Mouse (Mus musculus) thymus, postnatal 0 days (tissue): ENCODE results near the gene Nptxr. TPM values are rescaled to one million over a fixed set of nuclear protein-coding genes. Genes with fewer than 3 reads are reported as not detected.

Source experiments
- DNase-seq: peaks from one replicate; pipeline ENCODE4 v3.0.0-alpha.2; 2015; ENCODE audit warnings: low spot score
- polyA plus RNA-seq: library from polyadenylated mRNA; unstranded; fragments of >200 nt; fragmentation: Nextera tagmentation; extraction: Ambion mirVana; gene quantifications from 2 replicates; pipeline ENCODE4 v1.2.1, GENCODE M21; 2015

Gene Nptxr
- polyA plus RNA-seq, 1 experiment from 2014 or later, result 2.3 TPM

DNA sequence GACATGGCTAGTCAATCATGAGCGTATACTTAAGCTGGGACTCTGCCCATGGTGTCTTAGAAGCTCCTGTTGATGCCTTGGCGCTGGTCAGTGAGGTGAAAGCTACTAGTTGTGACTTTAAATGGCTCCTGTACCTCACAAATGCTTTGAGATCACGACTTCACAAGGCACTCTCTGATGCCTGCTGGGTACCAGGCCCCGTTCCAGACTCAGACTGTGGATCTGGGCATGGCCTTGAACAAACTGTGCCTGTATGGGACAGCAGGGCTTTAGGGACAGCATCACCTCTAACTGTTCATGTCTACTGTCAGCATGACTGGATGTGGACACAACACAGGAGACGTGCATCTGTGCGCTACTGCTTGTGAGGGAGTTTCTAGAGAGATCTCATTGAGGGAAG is 13.7 kb downstream of the Nptxr start:
- DNase-seq, result no peak

DNA sequence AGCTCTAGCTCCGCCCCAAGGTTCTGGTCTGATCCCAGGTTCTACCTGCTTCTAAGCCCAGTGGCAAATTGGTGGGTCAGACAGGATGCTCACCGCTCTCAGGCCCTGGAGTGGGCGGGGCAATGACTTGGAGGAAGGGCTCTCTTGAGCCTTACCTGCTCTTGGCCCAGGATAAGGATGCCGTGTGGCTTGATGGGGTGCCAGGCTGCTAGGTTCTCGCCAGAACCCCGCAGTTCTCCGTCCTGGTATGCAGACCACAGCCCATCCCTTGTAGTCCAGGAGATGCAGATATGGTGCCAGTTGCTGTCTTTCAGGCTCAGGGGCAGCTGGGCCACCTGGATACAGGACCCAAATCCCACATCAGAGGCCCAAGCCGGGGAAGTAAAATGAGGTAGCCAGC is 14.5 kb downstream of the Nptxr start:
- DNase-seq, result no peak

DNA sequence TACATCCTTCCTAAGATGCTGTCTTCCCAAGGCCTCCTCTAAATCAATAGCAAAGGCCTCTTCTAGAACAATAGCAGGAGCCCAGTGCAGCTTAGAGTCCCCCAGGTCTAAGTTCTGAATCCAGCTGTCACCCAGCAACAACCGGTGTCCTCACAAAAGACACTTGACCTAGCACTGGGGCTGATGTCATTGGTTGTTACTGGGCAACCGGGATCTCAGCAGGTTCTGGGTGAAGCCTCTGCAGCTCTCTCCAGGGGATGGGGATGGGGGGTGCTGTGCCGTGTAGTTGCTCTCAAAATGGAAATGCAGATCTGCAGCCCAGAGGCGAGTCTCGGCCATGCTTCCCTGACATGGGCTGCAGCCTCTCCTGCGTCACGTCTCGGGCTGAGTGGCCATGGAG is 16.8 kb downstream of the Nptxr start:
- no peak for DNase-seq

DNA sequence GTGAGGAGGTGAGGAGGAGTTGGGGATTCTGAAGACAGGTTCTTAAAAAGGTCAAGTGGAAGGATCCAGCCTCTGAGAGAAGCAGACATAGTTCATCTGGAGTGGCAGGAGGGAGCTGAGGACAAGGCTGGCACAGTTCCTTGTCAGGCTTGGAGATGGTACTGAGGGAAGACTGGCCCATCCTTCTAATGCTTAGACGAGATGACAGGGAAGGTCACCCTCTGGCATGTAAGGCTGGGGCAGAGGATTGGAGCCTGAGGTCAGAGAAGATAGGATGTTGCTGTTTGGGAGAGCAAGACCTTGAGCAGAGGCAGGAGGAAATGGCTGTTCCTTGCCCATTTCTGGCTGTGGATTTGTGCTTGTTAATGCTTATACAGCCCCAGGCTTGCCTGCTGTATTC is 19.5 kb downstream of the Nptxr start:
- no peak for DNase-seq

DNA sequence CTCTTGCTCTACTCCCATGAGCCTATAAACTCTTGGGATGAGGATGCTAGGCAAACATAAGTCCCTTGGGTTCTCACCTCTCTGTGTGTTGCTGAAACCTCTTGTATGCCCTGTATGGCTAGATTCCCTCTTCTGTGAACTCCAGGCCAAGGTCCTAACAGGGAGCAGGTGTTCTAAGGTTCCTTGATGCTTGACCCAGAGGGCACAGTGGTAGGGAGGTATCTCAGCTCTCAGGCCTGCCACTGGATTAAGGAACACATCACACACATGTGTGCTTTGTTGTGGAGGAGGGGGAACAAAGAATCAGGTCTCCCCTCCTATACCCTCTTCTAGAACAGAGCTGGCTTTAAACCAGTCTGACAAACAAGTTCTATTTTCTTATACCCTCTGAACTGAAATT is 26.8 kb downstream of the Nptxr start, which contains the start of gene Dnal4:
Gene Dnal4, minus strand, starts transcription at position 101 of the 400 bp plus-strand sequence.
- DNase-seq, result no peak

DNA sequence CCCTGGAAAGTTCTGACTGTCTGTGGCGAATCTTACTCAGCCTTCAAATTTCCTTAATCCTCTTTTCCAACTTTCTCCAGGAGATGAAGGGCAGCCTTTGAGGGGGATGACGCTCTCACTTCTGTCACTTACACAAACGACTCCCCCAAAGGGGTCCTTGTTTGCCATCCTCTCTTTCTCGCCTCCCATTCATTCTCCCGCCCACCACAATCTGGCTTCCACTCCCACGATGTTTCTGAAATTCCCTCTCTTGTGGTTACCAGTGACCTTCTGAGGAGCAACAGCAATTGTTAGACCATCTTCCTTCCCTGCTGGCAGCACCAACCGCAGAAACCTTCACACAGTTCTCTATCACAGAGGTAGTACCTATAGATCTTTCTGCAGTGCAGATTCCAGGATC is 28.9 kb downstream of the Nptxr start:
- DNase-seq, result no peak

DNA sequence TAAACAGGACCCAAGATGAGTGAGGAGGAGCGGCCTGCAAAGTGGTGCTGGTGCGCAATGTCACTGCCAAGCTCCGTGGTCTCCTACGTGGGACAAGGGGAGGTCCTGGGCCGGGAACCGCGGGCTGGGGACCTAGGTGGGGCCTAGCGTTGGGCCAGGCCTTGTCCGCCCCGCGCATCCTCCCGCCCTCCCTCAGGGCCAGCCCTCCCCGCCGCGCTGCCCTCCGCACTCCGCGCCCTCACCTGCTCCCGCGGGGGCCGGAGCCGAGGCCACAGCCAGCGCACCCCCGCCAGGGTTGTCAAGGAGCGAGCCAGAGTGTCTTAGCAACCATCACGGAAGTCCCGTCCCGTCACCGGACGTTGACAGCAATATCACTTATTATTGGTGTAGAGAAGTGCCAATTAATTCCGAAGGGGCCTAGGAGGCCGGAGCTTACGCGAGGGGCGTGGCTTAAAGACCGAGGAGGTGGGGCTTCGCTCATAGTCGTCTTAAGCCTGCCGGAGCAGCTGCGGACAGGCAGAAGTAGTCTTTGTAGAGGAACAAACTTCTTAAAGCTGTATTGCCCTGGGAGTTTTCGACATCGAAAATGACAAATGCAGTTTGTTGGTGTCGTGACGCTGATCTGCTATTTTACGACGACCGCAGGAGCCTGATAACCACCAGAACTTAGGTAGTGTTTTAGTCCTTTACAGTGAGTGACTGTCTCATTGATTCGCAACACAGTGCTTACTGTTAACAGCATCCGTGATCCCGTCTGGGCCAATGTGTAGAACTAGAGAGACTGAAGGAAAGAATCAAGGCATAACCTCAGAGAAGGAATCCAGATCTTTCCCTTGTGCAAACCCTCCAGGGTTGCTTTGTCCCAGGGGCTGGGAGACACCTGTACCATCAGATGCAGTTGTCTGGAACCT is 30.2 kb downstream of the Nptxr start:
- peak; percentile 97 for DNase-seq

DNA sequence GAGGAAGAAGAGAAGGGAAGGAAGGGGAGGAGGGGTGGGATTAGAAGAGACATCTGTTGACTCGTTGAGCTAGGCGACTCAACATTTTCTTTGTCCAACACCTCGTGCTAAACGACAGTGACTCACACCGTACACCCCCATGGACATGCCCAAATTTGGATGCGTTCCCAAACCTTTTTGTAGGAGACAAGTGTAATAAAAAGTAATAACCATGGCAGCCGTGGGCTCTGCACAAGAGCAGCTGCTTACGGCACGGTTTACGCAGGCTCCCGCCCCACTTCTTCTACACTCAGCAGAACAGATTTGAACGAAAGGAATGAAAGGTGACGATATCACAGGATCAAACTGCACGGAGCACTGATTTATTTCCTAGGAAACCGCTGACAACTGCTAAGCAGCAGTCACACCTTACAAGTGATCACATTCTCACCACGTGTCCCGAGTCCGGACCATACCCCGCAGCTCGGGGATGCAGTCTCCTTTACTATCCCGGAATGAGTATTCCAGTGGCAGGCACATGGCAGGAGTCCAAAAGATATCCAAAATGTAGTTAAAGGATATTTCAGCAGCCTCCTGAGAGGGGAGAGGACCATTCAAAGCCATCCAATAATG is 33.8 kb downstream of the Nptxr start:
- DNase-seq, result no peak

DNA sequence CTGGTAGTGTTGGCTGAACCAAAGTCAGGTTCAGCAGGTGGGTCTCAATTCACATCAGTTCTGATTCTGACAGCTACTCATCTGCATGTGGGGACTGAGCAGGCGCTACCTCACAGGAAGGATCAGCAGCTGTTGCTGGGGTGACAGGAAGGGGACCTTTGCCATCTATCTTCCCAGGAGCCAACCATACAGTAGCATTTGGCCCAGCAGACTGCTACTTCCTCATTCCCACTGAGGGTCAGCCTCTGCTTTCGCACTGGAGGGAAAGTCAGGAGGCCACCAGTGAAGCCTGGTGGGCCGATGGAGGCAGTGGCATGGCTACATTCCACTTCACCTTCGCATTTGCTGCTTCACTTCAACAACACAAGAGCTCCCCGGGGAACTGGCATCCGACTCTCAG is 36.3 kb downstream of the Nptxr start:
- no peak for DNase-seq

DNA sequence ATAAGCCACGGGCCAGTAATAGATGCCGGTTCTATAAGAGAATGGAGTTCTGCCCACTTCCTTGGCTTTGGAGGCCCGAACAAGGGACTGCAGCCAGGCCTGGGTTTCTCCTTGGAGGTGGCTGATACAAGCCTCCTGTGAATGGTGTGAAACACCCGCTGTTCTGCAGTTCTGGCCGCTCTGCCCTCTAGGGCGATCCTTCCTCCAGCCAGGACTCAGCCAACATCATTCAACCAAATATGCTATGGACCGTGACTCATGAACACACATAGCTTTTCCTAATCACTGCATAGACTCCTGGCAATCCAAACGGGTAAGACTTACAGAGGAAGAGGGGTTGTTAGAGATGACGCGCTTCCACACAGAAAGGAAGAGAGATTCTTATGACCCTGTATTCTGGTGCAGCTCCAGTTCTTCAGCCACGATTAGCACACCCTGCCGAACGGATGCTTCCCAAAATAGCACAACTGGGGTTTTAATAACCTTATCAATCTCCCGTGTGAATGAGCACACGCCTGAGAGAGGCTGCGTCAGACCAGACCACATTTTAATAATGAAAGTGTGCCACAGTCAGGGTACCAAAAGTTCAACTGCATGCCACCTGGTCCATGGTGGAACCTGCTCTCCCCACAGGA is 37.1 kb downstream of the Nptxr start:
- no peak for DNase-seq

DNA sequence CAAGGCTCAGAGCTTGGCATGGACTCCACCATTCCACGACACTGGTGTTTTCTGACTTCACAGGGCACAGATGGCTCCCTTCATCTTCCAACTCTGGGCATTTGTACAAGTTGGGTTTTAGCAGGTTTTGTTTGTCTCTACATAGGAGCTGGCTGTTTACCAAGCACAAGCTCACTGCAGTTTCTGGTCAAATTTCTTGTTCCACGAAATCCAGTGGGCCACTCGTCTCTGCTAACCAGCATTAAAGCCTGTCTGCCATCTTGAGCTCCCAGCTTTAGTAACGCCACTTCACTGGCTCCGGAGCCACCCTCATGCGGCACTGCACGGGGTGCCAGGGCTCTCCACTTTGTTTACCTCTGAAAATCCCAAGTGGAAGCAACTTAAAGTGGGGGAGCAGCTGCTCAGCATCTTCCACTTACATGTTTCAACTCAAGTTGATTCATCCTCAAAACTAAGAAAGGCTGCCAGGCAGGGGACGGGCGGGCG is 37.9 kb downstream of the Nptxr start:
- DNase-seq, result no peak

DNA sequence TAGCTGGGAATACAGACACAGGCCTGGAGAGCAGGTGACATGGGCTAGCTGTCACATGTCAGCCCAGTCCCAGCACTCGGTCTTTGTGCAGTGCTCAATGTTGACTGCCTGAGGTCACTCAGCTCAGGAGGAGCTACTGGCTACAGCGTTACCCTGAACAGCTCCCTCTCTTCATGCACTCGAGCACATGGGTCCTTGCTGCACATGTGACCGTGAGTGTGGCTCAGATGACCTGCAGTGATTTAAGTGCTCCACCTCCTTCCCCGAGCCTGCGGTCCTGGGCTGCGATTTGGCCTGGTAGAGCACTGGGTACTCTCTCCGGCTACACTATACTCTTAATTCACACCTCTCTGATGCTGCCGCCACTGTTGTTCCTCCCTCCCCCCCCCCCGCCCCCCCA is 38.4 kb downstream of the Nptxr start:
- no peak for DNase-seq

DNA sequence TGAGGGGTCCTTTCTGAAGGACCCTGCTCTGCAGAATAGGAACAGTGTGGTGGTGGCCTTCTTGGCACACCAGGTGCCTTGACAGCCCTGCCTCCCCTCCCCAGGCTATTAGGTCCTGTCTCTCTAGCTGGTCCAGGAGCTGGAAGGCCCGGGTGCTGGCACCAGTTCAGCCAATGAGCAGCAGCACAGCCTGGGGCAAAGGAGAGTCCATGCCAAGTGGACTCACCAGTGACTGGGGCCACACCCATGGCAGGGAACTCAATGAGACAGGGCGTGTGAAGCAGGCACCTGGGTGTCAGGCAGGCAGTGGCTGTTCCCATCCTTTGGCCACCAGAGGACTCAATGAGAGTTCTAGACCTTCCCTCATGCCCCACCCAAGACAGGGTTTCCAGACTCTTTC is 39.2 kb downstream of the Nptxr start:
- DNase-seq, result no peak

DNA sequence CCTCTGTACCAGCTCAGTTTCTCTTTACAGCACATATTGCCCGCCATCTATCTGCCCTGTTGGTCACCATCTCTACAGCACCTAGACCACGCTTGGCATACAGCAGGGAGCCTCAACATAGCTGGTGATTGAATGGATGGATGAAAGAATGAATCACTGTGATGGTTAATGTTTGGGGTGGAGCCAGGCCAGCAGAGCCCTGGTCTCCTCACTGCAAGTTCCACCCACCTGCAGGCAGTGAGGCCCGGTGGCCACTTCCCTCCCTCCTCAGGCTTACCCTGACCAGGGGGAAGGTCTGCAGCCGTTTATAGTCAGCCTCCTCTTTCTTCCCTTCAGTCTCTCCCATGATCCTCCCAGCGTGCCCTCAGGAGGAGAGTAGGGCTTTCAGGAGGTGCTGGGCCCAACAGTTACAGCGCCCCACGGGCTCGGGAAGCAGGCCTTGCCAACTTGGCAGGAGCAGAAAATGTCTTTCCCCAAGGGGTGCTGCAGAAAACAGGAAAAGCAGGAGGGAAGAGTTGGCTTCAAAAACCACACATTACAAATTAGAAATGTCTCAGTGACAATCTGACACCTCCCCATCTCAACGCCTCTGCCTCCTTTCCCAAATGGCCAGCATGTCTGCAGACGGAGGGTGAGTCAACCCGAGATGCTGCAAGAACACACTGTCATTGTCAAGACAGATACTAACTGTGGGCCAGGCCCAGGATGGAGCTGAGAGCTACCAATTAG is 39.9 kb downstream of the Nptxr start:
- no peak for DNase-seq

DNA sequence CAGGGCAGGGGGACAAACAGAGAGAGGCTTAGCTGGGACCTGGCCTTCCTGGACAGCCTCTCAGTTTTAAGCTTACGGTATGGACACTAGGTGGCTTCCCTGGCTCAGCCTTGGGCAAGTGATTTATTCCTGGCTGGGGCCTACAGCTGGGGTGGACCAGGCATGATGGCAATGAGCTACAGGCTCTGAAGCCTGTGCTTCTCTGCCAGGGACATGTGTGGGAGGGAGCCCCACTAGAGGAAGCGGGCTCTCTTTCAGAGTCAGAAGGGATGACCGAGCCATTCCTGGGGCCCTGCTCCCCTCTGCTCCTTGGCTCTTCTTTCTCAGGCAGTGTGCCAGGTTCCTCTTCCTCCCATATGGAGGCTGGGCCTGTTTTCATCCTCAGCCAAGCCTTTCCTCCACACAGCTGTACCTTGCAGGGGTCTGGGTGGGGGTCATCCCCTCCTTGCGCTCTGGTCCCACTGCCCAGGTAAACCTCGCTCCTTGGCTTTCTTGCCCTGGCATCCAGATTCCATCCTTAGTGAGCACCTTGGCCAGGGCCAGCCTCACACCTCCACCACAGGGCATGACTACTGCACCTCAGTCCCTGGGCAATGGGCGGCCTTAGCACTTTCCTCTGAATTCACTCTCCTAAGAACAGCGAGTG is 40.8 kb downstream of the Nptxr start:
- DNase-seq, result no peak

DNA sequence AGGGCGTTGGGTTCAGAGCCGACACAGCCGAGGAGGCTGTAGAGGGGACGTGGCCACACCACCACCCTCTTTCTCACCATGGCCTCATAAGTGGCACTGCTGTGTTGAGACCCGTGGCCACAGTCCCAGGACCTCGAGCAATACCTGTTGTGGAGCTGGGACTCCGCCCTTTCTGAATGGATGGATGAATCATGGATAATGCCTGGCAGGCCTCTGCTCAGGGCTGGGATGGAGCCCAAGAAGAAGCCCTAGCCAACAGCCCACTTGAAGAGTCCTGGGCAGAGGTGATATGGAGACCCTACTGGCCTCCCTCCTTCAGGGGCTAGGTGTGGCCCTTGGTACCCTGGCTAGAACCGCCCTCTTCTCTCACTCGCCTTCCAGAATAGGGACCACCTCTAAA is 41.6 kb downstream of the Nptxr start:
- DNase-seq, result no peak

DNA sequence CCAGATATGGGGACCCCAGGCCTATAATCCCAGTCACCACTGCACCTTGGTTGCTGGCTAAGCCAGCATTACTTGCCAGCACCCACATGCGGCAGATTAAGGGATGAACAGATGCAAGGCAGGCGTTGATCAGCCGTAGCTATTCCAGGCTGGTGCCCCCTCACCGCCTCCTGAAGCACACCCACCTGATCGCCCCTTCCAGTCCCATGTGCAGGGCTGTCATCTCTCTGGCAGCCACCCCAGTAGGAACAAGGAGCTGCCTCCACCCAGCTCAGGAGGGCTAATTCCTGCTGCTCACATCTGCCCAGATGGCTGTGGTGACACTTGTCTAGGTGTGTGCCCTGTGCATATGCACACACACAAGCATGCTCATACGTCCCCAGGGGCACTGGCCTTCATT is 43.6 kb downstream of the Nptxr start:
- DNase-seq, result no peak

DNA sequence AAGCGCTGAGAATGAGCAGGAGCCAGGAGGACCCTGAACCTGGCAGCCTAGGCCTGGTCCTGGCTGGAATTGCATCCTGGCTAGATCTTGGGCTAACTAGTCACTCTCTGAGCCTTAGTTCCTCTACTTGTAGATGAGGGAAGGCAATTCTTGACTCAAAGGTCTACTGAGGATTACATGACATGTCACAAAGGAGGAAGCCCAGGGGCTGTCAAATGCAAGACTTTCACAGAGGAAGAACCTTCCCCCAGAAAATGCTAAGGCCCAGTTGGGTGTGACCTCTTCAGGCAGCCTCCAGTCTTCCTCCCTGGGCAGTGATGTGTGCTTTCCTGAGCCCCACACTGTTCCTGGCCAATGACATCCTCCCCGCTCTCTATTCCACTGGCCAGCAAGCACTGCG is 47.4 kb downstream of the Nptxr start:
- no peak for DNase-seq

DNA sequence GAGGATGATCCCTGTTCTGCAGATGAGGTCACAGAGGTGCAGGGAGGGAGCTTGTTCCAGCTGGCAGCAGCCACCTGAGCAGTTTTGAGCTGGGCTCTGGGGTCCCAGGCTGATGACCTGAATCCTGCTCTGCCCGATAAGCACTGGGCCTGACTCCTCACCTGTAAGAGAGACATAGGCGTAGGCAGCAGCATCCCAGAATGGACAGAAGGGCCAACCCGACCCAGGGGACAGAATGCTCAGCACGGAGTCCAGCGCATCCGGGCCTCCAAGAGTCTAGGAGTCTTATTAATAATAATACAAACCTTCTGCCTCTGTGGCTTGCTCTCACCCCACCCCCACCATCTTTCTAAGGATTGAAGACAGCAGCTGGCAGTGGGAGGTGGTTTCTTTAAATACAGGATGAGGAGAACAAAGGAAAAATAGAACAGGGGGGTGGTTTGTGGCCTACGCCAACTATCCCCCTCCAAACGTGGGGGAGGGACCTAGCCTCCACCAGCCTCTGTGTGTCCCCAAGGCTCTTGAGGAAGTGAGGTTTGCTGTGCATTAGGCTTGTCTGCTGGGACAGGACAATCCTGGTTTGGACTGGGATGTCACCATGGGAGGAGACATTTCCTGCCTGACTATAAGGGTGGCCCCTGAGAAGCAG is 48.5 kb downstream of the Nptxr start:
- DNase-seq, result peak; percentile 65

DNA sequence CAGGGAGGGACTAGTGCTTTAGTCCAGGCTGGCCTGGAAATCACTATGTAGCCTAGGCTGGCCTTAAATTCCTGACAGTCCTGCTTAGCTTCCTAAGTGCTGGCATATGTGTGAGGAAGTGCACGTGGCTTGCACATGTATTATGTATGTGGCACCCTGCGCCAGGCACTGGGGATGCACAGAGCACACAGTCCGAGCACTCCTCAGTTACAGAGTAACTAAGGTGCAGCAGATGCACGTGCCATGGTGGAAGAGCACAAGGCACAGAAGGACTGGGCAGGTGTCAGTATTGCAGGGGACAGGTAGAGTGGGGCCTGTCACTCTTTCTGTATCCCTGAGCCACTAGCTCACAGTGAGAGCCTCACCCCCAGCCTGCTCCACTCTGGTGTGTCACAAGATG is 49.4 kb downstream of the Nptxr start:
- DNase-seq, result no peak

DNA sequence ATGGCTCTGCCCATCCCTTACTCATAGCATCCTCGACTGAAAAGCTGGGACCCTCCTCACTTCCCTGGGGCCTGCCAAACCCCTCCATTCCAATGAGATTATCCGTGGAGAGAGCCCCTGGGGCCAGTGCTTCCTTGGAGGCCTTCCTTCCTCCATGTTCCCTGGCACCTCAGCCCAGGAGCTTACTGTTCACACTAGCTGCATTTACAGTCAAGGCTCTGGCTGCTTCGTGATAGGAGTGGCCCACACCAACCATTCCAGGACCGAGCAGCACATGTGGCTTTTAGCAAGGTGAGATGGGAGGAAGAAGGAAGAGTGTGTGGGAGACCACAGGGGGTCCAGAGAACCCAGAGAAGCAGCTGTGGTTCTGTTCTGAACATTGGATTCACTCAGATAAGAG is 50.7 kb downstream of the Nptxr start:
- DNase-seq, result no peak
